Mouse (Mus musculus): Measurements from ENCODE around the gene Hsd17b11. TPM values are rescaled to one million over a fixed set of nuclear protein-coding genes. Genes with fewer than 3 reads are reported as not detected.

Hsd17b11 gene
- polyA plus RNA-seq, 1 experiment from 2014 or later, result 1.5 TPM

DNA sequence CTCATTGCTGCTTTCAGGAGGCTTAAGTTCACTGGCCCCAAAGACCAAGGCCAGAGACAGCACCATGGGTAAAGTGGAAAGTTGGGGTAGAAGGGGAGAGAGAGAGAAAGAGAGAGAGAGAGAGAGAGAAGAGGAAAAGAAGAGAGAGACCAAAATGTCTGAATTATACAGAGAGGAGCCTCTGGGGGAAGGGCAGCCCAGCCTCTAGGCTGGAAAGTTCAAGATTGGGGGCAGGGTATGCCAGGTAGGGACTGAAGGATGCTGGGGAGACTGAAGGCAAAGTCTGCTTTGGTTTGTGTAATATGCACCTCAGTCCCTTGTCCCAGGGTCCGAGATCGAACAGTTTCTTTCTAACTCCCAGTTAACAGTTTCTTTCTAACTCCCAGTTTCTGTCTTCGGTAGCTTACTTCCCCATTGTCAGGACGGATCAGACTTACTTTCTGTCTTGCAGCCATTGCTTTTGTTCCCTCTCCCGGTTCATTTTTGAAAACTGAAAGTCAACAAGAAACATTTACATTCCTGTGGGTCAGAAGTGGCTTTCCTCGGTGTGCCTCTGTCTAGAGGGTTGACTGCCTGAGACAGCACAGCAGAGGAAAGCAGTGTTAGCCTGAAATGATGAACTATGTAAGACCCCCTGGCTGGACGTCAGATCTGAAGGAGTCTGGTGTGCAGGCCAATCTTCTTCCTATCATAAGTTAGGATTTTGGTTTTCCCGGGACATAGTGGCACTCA is 1.7 kb upstream of the Hsd17b11 start:
- H3K36me3 ChIP-seq (ENCODE audit: control insufficient read depth, insufficient read depth, low read length), result no peaks in the 10 kb centered on the region
- no peaks in the 10 kb centered on the region for H3K4me1 ChIP-seq (ENCODE audit: control insufficient read depth, insufficient read depth, low read length)
- no peak for DNase-seq (ENCODE audit: low spot score)
- no peak for ATAC-seq (ENCODE audit: insufficient read depth, low FRiP score, low TSS enrichment)
- H3K27ac ChIP-seq (ENCODE audit: low read depth, low read length), result no peak overlapping the region
- 79% methylated on average over 8 of the region's 8 CpGs for WGBS
- no peaks in the 10 kb centered on the region for H3K27me3 ChIP-seq (ENCODE audit: control insufficient read depth, insufficient read depth, low read length)
- H3K9me3 ChIP-seq (ENCODE audit: control insufficient read depth, low read length), result no peaks in the 10 kb centered on the region
- no peak overlapping the region for H3K9ac ChIP-seq (ENCODE audit: low read length)
- H3K4me3 ChIP-seq (ENCODE audit: low read depth, low read length), result no peak overlapping the region
- no peak overlapping the region for H3K4me2 ChIP-seq (ENCODE audit: low read depth)

DNA sequence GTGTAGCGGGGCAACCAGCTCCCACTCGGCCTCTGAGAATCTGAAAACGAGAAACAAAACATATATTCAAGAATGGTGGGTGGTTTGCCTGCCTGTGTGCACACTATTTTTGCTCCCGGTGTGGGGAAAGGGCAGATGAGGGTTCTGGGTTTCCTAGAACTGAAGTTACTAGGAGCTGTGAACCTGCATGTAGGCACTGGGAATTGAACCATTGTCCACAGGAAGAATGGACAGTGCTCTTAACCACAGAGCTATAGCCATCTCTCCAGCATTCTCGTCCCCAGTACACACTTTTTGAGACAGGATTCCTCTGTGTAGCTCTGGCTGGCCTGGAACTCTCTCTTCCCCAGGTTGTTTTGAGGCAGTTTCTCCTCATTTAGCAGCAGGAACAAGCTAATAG is 839 bp upstream of the Hsd17b11 start:
- Histone ChIP-seq H3K27me3 (ENCODE audit: control insufficient read depth, insufficient read depth, low read length) (no peaks in the 10 kb centered on the region), H3K4me3 (ENCODE audit: low read depth, low read length) (no peak overlapping the region), H3K4me1 (ENCODE audit: control insufficient read depth, insufficient read depth, low read length) (no peaks in the 10 kb centered on the region), H3K27ac (ENCODE audit: low read depth, low read length) (no peak overlapping the region), H3K4me2 (ENCODE audit: low read depth) (peak overlapping the region; percentile 74), H3K9me3 (ENCODE audit: control insufficient read depth, low read length) (no peaks in the 10 kb centered on the region), H3K9ac (ENCODE audit: low read length) (no peak overlapping the region), H3K36me3 (ENCODE audit: control insufficient read depth, insufficient read depth, low read length) (no peaks in the 10 kb centered on the region)
- DNase-seq (ENCODE audit: low spot score) (peak; percentile 14), ATAC-seq (ENCODE audit: insufficient read depth, low FRiP score, low TSS enrichment) (no peak)
- 28% methylated on average over 5 of the region's 5 CpGs for WGBS

GRCm38 (mm10) chr5:104011419-104011818 is 10.3 kb downstream of the Hsd17b11 start:
- no peaks in the 10 kb centered on the region for H3K4me1 ChIP-seq (ENCODE audit: control insufficient read depth, insufficient read depth, low read length)
- ATAC-seq (ENCODE audit: insufficient read depth, low FRiP score, low TSS enrichment), result no peak

GRCm38 (mm10) chr5:104010261-104010660 is 11.5 kb downstream of the Hsd17b11 start:
- Histone ChIP-seq H3K27ac (ENCODE audit: low read depth, low read length) (no peak overlapping the region), H3K4me3 (ENCODE audit: low read depth, low read length) (no peak overlapping the region), H3K9ac (ENCODE audit: low read length) (no peak overlapping the region), H3K36me3 (ENCODE audit: control insufficient read depth, insufficient read depth, low read length) (no peaks in the 10 kb centered on the region), H3K9me3 (ENCODE audit: control insufficient read depth, low read length) (no peaks in the 10 kb centered on the region), H3K27me3 (ENCODE audit: control insufficient read depth, insufficient read depth, low read length) (no peaks in the 10 kb centered on the region), H3K4me1 (ENCODE audit: control insufficient read depth, insufficient read depth, low read length) (no peaks in the 10 kb centered on the region), H3K4me2 (ENCODE audit: low read depth) (no peak overlapping the region)
- 94% methylated on average over 7 of the region's 7 CpGs for WGBS
- no peak for DNase-seq (ENCODE audit: low spot score)
- no peak for ATAC-seq (ENCODE audit: insufficient read depth, low FRiP score, low TSS enrichment)

More at GRCm38 (mm10) chr5:104011419-104011818, 10.3 kb downstream of the Hsd17b11 start:
- Histone ChIP-seq H3K9ac (ENCODE audit: low read length) (no peak overlapping the region), H3K36me3 (ENCODE audit: control insufficient read depth, insufficient read depth, low read length) (no peaks in the 10 kb centered on the region), H3K27me3 (ENCODE audit: control insufficient read depth, insufficient read depth, low read length) (no peaks in the 10 kb centered on the region), H3K9me3 (ENCODE audit: control insufficient read depth, low read length) (no peaks in the 10 kb centered on the region), H3K27ac (ENCODE audit: low read depth, low read length) (no peak overlapping the region), H3K4me2 (ENCODE audit: low read depth) (no peak overlapping the region), H3K4me3 (ENCODE audit: low read depth, low read length) (no peak overlapping the region)
- DNase-seq (ENCODE audit: low spot score), result no peak

DNA sequence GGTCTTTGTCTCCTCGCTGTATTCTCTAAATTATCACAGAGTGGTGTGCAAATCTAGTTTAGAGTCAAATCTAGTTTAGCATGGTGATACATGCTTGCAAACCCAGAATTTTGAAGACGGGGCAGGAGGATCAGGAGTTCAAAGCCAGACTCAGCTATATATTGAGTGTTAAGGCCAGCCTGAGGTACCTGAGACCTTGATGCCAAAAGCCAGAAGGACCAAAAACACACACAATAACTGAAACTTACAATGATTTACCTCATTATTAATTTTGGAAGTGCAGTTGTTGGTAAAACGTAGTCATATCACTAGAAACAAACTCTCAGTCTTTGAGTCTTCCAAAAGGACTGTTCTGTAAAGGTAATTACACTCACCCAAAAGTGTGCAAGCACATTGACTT is 12.3 kb downstream of the Hsd17b11 start:
- Histone ChIP-seq H3K9ac (ENCODE audit: low read length) (no peak overlapping the region), H3K27ac (ENCODE audit: low read depth, low read length) (no peak overlapping the region), H3K4me3 (ENCODE audit: low read depth, low read length) (no peak overlapping the region), H3K27me3 (ENCODE audit: control insufficient read depth, insufficient read depth, low read length) (no peaks in the 10 kb centered on the region), H3K9me3 (ENCODE audit: control insufficient read depth, low read length) (no peaks in the 10 kb centered on the region), H3K36me3 (ENCODE audit: control insufficient read depth, insufficient read depth, low read length) (no peaks in the 10 kb centered on the region), H3K4me1 (ENCODE audit: control insufficient read depth, insufficient read depth, low read length) (no peaks in the 10 kb centered on the region), H3K4me2 (ENCODE audit: low read depth) (no peak overlapping the region)
- DNase-seq (ENCODE audit: low spot score) (no peak), ATAC-seq (ENCODE audit: insufficient read depth, low FRiP score, low TSS enrichment) (no peak)
- WGBS, result 89% methylated on average over 3 of the region's 3 CpGs

DNA sequence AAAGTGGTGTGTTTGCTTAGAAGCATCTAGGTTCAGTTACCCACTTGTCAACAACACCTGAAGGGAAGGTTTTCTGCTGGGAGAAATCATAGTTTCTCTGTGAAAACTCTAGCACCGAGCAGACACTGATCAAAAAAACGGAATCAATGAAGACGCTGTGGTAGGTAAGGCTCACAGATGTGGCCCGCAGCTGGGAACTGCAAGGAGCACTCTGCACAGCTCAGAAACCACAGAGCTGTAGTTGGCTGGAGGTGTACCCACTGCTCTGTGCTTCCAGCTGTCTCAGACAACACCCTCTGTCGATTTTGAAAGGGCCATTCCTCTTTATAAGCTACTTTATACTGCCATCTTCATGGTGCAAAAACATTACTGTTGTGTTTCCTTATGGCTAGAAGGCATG is 13.9 kb downstream of the Hsd17b11 start:
- H3K27ac ChIP-seq (ENCODE audit: low read depth, low read length), result no peak overlapping the region
- no peaks in the 10 kb centered on the region for H3K27me3 ChIP-seq (ENCODE audit: control insufficient read depth, insufficient read depth, low read length)
- H3K4me2 ChIP-seq (ENCODE audit: low read depth), result no peak overlapping the region
- H3K36me3 ChIP-seq (ENCODE audit: control insufficient read depth, insufficient read depth, low read length), result no peaks in the 10 kb centered on the region
- no peaks in the 10 kb centered on the region for H3K9me3 ChIP-seq (ENCODE audit: control insufficient read depth, low read length)
- no peaks in the 10 kb centered on the region for H3K4me1 ChIP-seq (ENCODE audit: control insufficient read depth, insufficient read depth, low read length)
- DNase-seq (ENCODE audit: low spot score) (no peak), ATAC-seq (ENCODE audit: insufficient read depth, low FRiP score, low TSS enrichment) (no peak)
- 70% methylated on average over 5 of the region's 5 CpGs for WGBS
- H3K4me3 ChIP-seq (ENCODE audit: low read depth, low read length), result no peak overlapping the region
- H3K9ac ChIP-seq (ENCODE audit: low read length), result no peak overlapping the region

- no peak overlapping the region for H3K9ac ChIP-seq (ENCODE audit: low read length)
- no peak overlapping the region for H3K4me2 ChIP-seq (ENCODE audit: low read depth)
- no peaks in the 10 kb centered on the region for H3K4me1 ChIP-seq (ENCODE audit: control insufficient read depth, insufficient read depth, low read length)
- no peaks in the 10 kb centered on the region for H3K9me3 ChIP-seq (ENCODE audit: control insufficient read depth, low read length)
- 74% methylated on average over 3 of the region's 3 CpGs for WGBS
- H3K36me3 ChIP-seq (ENCODE audit: control insufficient read depth, insufficient read depth, low read length), result no peaks in the 10 kb centered on the region
- no peaks in the 10 kb centered on the region for H3K27me3 ChIP-seq (ENCODE audit: control insufficient read depth, insufficient read depth, low read length)
- no peak for DNase-seq (ENCODE audit: low spot score)
- H3K27ac ChIP-seq (ENCODE audit: low read depth, low read length), result no peak overlapping the region
- H3K4me3 ChIP-seq (ENCODE audit: low read depth, low read length), result no peak overlapping the region
- ATAC-seq (ENCODE audit: insufficient read depth, low FRiP score, low TSS enrichment), result no peak
Observed at GRCm38 (mm10) chr5:104006811-104007210, 14.9 kb downstream of the Hsd17b11 start.

- Histone ChIP-seq H3K36me3 (ENCODE audit: control insufficient read depth, insufficient read depth, low read length) (no peaks in the 10 kb centered on the region), H3K27me3 (ENCODE audit: control insufficient read depth, insufficient read depth, low read length) (no peaks in the 10 kb centered on the region), H3K9ac (ENCODE audit: low read length) (no peak overlapping the region), H3K27ac (ENCODE audit: low read depth, low read length) (no peak overlapping the region), H3K4me3 (ENCODE audit: low read depth, low read length) (no peak overlapping the region), H3K4me1 (ENCODE audit: control insufficient read depth, insufficient read depth, low read length) (no peaks in the 10 kb centered on the region), H3K9me3 (ENCODE audit: control insufficient read depth, low read length) (no peaks in the 10 kb centered on the region), H3K4me2 (ENCODE audit: low read depth) (no peak overlapping the region)
- DNase-seq (ENCODE audit: low spot score) (no peak), ATAC-seq (ENCODE audit: insufficient read depth, low FRiP score, low TSS enrichment) (no peak)
- 96% methylated on average over 2 of the region's 2 CpGs for WGBS
Observed at GRCm38 (mm10) chr5:104003955-104004354, 17.8 kb downstream of the Hsd17b11 start.

DNA sequence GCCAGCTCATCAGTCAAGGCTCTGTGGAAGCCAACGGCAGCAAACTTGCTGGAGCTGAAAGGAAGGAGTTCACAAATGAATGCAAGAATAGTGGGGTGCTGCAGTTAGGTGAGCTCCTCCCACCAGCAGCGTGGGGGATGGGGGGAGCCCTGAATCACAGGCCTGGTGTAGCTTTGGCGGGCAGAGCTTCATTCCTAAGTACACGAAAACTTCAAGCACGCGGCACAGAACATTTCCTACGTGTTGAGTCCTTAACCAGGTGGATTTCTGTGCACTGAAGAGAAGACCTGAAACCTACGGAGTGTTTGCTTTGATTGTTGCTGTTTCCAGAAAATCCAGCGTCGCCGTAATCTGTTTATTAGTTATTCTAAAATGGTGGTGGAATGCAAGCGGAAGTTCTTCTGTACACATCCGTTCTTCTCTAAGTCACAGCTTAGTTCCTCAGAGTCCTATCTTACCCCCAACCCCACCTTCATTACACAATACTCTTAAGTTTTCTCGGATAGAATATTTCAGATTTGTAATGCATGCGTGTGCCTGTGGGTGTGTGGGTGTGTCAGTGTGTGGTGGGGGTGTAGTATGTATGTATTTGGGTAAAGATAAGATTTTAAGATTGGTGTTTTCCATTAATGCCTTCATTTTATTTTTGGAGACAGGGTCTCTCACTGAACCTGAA is 18.3 kb downstream of the Hsd17b11 start:
- H3K9ac ChIP-seq (ENCODE audit: low read length), result no peak overlapping the region
- WGBS, result 53% methylated on average over 15 of the region's 15 CpGs
- H3K27ac ChIP-seq (ENCODE audit: low read depth, low read length), result no peak overlapping the region
- no peaks in the 10 kb centered on the region for H3K36me3 ChIP-seq (ENCODE audit: control insufficient read depth, insufficient read depth, low read length)
- H3K4me3 ChIP-seq (ENCODE audit: low read depth, low read length), result no peak overlapping the region
- H3K27me3 ChIP-seq (ENCODE audit: control insufficient read depth, insufficient read depth, low read length), result no peaks in the 10 kb centered on the region
- H3K4me1 ChIP-seq (ENCODE audit: control insufficient read depth, insufficient read depth, low read length), result no peaks in the 10 kb centered on the region
- H3K4me2 ChIP-seq (ENCODE audit: low read depth), result peak overlapping the region; percentile 20
- no peaks in the 10 kb centered on the region for H3K9me3 ChIP-seq (ENCODE audit: control insufficient read depth, low read length)
- ATAC-seq (ENCODE audit: insufficient read depth, low FRiP score, low TSS enrichment) (no peak), DNase-seq (ENCODE audit: low spot score) (no peak)

Measured in neural tube, embryonic 11.5 days (tissue).